Mouse (Mus musculus): ENCODE data around the gene Sec14l4. TPM values are rescaled to one million over a fixed set of nuclear protein-coding genes. Genes with fewer than 3 reads are reported as not detected.

Sec14l4 gene
- 0.99 and 1.0 TPM in 2 replicates for polyA plus RNA-seq (2012; rRNA removed)

GRCm38 (mm10) chr11:4031126-4031941 is at the start of gene Sec14l4:
TSS of gene Sec14l4 (plus strand) at chr11:4031462.

DNA sequence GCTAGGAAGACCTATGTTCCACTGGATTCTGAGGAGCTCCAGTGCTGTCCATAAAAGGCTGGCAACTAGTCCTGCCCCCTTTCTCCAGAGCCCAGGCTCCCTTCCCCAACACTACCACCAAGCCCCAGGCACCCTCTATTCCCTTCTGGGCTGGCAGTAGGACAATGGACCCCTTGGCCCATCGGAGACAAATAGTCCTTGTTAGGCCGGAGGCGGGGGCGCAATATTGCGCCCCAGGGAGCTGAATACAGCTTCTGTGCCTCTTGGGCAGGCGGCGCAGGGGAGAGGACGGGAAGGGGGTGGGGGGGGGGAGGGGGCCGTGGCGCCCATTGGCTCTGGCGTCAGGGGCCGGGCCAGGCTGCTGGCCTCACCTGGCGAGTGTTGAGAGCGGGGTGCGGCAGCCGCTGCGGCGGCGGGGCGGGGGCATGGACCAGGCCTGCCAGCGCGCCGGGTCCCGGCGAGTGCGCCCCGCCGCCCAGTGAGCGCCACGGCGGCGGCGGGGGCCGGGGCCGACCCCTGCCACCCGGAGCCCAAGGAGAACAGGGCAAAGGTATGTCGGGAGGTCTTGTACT is 47.9 kb upstream of the Sec14l4 start, which contains the start of gene Gal3st1:
TSS of gene Gal3st1 (plus strand) at position 346 of the 572 bp plus-strand sequence.

GRCm38 (mm10) chr11:4064627-4065122 is 33.4 kb downstream of the Sec14l4 start, which contains the start of gene Sec14l3:
TSS of gene Sec14l3 (plus strand) at chr11:4064841.

DNA sequence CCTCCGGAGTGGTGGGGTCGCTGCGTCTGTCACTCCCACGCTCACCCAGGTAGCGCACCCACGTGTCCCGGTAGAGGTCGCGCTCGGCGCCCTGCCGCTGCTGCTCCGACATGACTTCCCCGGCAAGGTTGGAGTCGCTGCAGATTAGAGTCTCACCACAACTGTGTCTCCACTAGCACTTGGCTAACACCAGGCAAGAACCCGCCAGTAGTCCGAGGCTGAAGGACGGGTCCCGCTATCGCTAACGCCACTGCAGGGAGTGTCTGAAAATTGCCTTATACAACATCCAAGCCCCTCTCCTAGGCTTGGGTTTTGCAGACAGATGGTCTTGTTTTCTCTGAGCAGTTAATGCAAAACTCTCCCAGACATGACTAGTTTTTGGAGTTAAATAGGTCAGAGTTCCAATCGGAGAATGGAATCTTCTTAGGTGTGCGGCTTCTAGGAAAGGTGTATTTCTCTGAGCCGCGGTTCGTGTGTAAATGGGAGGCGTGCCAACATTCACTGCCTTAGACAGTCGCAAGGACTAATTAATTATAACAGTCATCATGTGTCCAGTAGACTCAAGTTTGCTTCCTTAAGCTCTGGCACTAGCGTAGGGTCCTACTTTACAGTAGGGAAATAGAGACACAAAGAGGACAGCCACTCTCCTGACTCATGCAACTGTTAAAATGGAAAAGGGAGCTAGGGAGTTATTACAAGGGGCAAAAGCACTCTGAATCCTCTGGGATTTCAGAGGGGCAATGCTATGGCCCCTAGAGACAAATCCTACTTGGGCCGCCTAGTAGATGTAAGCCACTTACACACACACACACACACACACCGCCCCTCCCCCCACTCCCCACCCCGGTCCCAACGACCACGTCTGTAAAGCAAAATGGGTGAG is 64.2 kb downstream of the Sec14l4 start, which contains the start of gene Mtfp1:
TSS of gene Mtfp1 (minus strand) at position 275 of the 883 bp plus-strand sequence.

Other genes with a start within 250 kb of the Sec14l4 start
- gene Osbp2, start 167.6 kb upstream of the Sec14l4 start, polyA plus RNA-seq (2012; rRNA removed) = 0.05 and 0.07 TPM in 2 replicates
- 0.03 TPM in 2 replicates for gene 4921536K21Rik, start 136.4 kb upstream of the Sec14l4 start, polyA plus RNA-seq (2012; rRNA removed)
- 0.14 and 0.17 TPM in 2 replicates for gene Dusp18, start 136.2 kb upstream of the Sec14l4 start, polyA plus RNA-seq (2012; rRNA removed)
- 0.27 and 0.32 TPM in 2 replicates for gene Slc35e4, start 116.8 kb upstream of the Sec14l4 start, polyA plus RNA-seq (2012; rRNA removed)
- 12.6 and 15.1 TPM in 2 replicates for gene Tcn2, start 99.3 kb upstream of the Sec14l4 start, polyA plus RNA-seq (2012; rRNA removed)
- gene Pes1, start 67.5 kb upstream of the Sec14l4 start, polyA plus RNA-seq (2012; rRNA removed) = 37.2 and 39.6 TPM in 2 replicates
- not detected in 2 replicates for gene 4930556J24Rik, start 54.7 kb upstream of the Sec14l4 start, polyA plus RNA-seq (2012; rRNA removed)
- 0.90 and 1.0 TPM in 2 replicates for gene Gal3st1, start 47.8 kb upstream of the Sec14l4 start, polyA plus RNA-seq (2012; rRNA removed)
- gene Sec14l3, start 33.4 kb downstream of the Sec14l4 start, polyA plus RNA-seq (2012; rRNA removed) = not detected in 2 replicates
- 13.6 and 14.1 TPM in 2 replicates for gene Mtfp1, start 64.0 kb downstream of the Sec14l4 start, polyA plus RNA-seq (2012; rRNA removed)
- gene Sec14l2, start 92.0 kb downstream of the Sec14l4 start, polyA plus RNA-seq (2012; rRNA removed) = 9.1 and 9.8 TPM in 2 replicates
- 4.6 and 5.5 TPM in 2 replicates for gene Rnf215, start 103.7 kb downstream of the Sec14l4 start, polyA plus RNA-seq (2012; rRNA removed)
- gene Ccdc157, start 128.8 kb downstream of the Sec14l4 start, polyA plus RNA-seq (2012; rRNA removed) = 0.90 and 0.99 TPM in 2 replicates
- 19.2 and 20.7 TPM in 2 replicates for gene Sf3a1, start 128.9 kb downstream of the Sec14l4 start, polyA plus RNA-seq (2012; rRNA removed)
- gene Tbc1d10a, start 155.3 kb downstream of the Sec14l4 start, polyA plus RNA-seq (2012; rRNA removed) = 6.1 TPM in 2 replicates
- gene Castor1, start 186.8 kb downstream of the Sec14l4 start, polyA plus RNA-seq (2012; rRNA removed) = 0.94 and 0.98 TPM in 2 replicates
- gene Osm, start 205.0 kb downstream of the Sec14l4 start, polyA plus RNA-seq (2012; rRNA removed) = 0.59 and 0.83 TPM in 2 replicates
- gene Lif, start 226.1 kb downstream of the Sec14l4 start, polyA plus RNA-seq (2012; rRNA removed) = 0.01 and 0.02 TPM in 2 replicates